Mouse (Mus musculus): ENCODE measurements around the gene Wdr93. TPM values are rescaled to one million over a fixed set of nuclear protein-coding genes. Genes with fewer than 3 reads are reported as not detected.
"Not testable (repeated sequence)": the region's sequence is repeated elsewhere in the genome, so short reads cannot be mapped to it uniquely, and the experiment has no call there.

Wdr93 gene
- total RNA-seq, 2 experiments from 2014 or later = not detected

DNA sequence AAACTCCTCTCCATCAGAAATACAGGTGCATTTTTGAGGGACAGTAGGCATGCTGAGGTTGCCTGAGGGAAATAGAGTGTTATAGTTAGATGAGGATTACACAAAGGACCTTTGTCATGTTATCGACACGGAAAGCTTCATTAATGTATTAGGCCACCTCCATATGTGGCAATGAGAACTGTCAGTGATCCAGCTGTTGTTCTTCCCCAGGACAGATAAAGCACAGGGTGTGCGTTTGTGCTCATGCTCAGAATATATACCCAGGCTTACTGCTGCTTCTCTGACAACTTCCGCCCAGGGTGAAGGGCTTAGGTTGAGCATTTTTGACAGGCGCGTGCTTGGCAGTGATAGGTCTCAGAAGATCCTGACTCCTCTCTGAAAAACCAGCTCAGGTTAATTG lies 6.5 kb downstream of the Wdr93 start:
- DNase-seq = no peak

DNA sequence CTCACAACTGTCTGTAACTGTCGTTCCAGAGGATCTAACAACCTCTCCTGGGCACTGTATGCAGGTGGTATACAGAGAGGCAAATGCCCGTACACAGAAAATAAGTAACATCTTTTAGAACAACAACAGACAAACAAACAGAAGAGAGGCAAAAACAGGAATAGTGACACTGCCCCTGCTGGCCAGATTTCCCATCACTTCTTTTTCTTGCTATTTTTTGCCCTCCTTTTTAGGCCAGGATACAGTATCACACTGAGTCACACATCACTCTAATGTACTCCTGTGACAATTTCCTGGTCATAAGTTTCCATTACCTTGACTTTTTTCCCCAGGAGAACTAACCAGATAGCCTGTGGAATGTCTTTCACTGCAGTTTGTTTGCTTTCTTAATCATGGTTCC lies 13.4 kb downstream of the Wdr93 start:
- no peak for DNase-seq

DNA sequence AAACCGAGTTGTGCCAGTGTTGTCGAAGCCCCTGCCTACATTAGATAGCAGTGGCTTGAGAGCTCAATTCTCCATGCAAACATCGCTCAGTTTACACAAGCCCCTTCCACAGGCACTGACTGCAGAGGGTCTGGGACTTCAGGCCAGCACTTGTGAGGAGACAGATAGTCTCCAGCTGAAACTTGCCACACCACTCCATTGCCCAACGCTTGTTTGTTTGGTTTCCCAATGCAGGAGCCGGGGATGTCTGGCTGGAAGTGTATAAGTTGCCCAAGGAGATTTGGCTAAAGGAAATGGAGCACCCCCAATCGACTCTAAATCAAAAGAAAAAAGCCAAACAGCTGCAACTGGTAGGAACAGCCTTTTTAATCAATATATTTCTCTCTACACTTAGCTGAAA lies 15.2 kb downstream of the Wdr93 start:
- no peak for DNase-seq

DNA sequence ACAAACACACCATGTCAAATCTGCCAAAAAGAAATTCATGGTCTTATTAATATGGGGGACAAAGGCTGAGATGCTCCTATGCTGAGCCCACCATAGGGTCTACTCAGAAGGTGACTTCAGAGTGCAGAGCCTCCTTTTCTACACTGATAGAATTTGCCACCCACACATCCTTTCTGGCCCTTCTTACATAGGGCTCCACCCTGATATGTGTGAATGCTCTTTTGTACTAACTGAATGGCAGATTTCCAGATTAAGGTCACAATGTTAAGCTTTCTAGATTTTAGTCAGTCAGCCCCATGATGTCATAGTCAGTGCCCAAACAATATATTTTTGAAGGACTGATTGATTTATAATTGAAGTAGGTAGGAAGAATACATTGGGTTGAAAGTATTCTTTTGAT lies 16.8 kb downstream of the Wdr93 start:
- no peak for DNase-seq

DNA sequence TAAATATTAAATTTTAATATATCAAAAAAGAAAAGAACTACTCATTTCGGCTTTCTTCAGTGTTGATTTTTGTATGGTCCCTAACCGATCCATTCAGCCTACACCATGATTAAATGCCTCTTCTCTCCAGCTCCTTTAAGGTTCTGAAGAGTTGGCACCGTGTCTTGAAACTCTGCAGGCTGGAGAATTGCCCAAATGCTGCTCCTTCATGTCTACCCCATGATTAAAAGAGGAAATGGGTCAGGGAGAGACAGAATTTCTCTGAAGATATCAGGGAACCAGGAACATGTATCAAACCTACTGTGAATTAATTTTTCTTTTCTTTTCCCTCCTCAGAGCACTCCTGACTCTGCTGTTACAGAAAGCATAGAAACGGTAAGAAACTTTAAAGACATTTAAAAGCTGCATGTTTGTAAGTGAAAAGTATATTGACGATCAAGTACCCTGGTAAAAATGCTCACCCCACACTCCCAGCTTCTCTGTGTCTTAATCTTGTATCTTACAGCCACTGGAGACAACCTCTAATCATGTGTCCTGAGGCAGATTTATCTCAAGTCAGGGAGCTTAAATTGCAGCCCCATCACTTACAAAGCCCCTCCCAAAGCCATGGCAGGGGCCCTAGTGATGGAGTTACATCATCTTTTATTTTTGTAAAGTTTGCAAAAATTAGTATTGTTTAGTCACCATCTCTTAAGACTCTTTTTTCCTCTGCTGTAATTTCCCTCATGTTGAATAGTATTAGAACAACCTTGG lies 18.3 kb downstream of the Wdr93 start:
- DNase-seq = no peak

DNA sequence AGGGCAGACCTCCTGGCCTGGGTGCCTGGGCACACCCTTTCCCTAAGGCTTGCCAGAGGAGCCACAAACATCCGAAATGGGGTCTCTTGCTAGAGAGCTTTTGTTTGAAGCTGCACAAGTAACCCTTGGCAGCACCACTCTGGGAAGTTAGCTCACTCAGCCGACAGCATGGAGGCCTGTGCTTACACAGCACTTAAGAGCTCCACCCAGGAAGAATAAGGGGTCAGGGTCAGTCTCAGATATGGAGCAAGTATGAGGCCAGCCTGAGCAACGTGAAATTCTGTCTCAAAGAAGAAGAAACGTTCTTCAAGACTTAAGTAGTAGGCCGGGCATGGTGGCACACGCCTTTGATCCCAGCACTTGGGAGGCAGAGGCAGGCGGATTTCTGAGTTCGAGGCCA lies 19.1 kb downstream of the Wdr93 start:
- DNase-seq = no peak

DNA sequence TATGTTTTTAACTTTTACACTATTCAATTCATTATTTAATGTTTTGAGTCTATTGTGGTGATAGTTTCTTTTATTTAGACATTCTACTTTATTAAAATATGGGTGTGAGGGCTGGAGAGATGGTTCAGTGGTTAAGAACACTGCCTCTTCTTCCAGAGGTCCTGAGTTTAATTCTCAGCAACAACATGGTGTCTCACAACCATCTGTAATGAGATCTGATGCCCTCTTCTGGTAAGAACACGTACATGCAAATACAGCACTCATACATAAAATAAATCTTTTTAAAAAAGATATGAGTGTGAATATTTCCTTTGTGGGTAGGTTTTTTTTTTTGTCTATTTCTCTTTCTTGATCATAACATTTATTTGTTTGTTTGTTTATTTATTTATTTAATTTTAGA lies 23.0 kb downstream of the Wdr93 start:
- DNase-seq = no peak

DNA sequence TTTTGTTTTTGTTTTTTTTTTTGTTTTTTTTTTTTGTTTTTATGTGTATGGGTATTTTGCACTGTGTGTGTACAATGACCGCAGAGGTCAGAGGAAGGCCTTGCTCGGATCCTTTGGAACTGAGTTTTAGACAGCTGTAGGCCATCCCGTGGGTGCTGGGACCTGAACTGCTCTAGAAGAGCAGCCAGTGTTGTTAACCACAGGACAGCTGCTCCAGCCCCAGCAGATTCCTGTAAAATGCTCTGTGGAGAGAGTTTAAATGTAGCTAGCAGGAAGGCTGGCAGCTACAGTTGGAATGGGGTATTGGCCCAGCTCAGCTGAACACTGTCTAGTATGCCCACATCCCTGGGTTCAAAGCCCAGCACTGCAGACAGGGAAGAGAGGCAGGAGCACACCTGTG lies 26.7 kb downstream of the Wdr93 start:
- DNase-seq = no peak

DNA sequence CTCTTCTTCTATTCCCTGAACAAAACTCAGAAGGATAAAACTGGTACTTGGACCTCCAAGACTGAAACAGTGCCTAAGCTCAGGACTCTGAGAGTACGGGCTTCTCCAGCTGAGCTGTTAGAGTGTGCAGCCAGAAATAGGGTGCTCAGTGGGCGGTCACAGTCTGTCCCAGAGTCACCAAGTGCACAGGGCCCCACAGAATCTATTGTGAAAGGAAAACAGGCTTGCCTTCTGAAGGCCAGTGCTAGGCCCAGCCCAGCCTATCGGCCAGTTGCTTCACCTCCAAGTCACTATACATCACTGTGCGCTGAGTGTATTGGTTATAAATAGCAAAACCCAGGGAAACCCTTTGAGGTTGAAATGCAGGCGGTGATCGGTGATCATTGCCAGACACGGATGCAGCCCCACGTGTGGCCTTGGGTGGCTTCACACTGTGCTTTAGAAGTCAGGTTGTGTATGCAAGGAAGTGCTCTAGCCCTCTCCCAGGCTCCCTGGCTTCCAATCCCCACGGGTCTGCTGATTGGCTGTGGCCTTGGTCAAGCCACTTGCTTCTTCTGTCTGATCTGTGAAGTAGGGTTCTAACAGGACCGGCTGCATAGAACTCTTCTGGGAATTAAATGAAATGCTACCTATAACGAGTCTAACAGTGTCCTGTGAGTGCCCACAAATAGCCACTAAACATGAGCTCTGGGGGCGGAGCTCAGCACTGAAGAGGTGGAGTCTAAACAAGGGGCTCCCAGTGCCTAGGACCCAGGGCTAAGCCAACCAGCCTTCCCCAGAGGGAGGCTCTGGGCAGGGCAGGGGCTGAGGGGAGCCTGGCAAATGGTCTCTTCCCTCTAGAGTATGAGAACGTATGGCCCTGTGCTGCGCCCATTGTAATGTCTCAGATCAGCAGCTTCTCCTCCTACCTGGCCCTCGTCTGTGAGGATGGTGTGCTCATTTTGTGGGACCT lies 28.9 kb downstream of the Wdr93 start:
- no peak for DNase-seq

DNA sequence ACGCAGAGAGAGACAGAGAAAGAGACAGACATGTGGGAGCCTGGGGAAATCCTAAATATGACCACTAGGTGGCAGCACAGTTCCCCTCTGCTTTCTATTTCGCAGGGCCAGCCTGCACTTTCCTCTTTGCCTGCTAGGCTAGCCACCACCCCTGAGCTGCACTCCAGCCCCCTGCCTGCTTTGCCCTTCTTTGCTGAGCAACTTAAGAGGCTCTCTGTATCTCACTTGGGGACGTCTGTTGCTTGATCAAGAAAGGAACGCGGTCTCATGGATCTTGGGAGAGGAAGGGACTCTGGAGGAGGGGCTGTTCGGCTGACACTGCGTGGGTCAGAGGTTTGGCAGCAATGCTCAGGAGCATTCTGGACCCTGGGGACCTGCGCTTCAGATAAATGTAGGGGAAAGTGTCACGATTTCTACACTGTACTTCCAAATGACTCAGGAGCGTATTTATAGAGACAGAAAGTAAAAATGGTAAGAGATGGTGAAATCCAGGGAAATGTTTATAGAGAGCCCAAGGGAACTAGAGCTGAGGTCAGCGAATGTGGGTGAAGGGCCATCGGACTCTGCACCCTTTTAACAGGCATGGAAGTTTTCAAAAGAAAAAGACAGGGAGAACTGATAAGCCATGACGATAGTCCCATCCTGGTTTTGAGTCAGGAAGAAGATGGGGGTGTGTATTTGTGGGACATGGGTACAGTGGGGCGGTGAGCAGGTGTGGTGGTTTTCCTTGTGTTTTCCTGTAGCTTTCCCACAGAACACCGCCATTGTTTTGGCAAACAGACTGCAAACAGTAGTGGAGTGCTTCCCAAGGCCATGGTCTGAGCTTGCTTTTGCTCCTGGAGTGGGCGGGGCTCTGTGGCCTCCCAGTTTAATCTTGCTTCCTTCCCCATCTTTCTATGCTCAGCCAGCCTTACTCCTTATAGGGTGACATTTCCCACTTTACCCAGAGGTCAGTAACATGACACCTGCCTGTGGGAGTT lies 38.0 kb downstream of the Wdr93 start:
- peak; percentile 47 for DNase-seq

DNA sequence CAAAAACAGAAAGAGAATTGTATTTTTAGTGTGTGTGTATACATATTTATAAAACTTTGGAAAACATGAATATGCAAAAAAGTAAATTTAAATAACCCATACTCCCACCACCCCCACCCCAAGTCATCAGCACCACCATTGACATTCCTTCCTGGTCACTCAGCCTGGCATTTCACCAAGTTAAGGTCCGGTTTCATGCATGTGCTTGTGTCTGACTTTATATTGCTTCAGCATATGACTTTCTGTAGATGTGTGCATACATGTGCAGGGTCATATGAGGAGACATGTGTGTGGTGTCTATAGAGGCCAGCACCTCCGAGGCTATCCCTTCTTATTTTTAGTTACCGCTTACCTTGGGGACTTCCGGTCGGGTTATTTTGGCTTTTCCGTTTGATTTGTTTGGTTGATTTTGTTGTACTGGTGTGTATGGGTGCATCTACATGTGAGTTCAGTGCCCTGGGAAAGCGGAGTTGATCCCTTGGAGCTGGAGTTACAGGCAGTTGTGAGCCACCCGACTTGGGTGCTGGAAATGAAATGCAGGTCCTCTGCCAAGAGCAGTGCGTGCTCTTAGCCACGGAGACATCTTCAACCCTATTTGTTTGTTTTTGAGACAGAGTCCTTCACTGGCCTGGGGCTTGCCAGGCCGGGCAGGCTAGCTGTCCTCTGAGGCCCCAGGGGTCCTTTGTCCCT lies 39.0 kb downstream of the Wdr93 start:
- no peak for DNase-seq

DNA sequence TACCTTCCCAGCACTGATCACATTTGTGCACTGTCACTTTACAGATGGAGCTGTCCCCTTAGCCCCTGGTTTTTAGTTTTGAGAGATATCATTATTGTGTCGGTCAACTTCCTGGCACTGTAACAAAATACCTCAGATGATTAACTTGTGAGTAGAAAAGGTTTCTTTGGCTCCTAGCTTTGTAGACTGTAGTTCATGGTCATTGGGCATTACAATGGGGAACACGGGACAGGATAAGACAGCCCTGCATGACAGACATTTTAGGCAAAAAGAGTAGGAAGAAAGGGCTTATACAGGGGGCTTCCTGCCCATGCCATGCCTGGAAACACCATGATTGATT lies 39.5 kb downstream of the Wdr93 start:
- no peak for DNase-seq

DNA sequence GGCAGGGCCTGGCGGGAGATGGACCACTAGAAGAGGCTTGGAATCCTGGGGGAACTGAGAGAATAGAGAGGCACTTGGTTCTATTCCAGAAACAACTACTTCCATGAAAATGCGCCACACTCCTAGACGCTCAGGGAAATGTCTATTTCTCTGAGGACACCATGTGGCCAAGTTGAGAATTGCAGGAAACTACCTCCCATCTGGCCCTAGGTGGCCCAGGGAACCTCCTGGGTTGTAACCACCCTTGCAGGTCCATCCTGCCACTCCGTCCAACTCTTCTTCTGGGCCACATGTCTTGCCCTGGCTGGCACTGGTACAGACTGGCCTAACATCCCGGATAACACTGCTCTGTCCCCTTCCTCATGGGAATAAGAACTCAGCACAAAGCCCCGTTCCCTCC lies 43.3 kb downstream of the Wdr93 start:
- DNase-seq = peak; percentile 20

DNA sequence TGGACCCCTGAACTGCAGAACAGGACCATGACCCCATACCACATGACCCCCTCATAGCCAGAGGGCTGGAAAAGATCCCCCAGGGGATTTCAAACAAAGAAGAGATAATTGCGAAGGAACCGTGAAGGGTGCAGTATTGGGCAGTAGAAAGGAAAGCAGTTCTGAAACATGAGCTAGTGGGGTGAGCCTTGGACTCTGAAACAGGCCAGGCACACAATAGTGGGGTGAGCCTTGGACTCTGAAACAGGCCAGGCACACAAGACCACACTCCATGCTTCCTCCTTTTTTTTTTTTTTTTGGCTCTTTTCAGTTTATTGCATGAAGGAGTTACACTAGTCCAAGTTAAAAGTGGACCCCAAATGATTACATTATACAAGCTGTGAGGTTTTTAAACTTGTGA lies 46.8 kb downstream of the Wdr93 start:
- not testable (repeated sequence) for DNase-seq

DNA sequence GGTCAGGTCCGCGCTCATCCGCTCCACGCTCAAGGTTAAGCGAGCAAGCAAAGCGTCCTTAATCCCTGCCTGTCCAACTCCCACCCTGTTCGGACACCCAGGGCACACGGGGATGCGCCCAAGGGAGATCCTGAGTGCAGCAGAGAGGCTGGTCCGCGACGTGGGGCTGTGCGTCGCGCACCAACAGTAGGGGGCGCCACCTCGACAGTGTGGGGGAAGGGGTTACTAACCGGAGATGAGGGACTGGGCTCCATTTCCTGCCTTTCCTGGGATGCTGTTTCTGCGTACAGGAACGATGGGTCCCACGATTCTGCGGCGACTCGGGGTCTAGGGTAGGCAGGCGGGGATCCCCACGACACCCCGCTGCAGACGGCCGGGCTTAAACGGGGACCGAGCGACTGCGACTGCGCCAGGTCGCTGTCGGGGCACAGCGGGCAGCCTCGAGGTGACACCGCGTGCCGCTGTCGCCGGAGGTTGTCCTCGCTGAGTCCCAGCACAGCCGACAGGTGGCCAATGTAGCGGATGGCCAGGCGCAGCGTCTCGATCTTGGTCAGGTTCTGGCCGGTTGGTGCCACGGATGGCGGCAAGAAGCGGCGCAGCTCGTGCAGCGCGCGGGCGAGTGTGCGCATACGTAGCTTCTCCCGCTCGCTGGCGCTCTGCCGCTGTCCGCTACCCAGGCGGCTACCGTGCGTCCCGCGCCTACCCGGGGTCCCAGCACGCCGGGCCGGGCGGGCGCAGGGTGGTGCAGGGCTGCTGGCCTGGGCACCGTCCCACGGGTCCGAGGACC lies 49.9 kb downstream of the Wdr93 start:
- no peak for DNase-seq

DNA sequence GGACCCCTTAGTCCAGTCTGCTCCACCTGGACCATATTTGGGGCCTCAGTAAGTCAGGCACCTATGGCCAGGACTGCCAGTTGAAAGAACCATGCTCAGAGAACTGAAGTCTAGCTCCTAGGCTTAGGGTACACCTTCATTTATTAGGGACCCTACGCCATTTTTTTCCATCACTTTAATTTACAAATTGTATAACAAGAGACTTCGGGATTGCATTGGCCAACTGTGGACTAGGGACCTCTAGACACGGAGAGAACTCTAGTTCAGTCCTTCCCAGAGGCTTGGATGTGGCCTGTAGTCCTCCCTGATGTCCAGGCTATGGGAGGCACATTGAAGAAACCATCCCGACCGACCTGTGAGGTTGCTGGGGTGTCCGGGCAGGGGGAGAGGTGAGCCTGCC lies 50.7 kb downstream of the Wdr93 start, which contains the start of gene Mesp1:
Mesp1 (minus strand) TSS at position 101 of the 400 bp plus-strand sequence.
- DNase-seq = no peak

DNA sequence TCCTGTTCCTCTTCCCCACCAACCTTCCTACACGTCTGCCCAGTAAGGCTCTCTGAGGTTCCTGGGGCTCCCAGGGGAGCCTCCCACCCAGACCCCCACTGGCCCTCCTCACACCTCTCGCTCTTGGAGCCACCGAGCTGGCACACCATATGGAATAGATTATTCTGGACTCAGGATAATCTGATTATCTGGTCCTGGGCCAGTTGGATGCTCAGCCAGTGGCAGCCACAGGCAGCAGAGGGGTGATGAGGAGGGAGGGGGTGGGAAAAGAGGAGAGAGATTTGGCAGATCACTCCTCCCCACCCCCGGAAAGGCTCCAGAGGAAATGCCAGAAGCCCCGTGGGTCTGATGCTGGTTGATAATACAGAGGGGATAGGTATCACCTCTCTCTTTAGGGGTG lies 55.6 kb downstream of the Wdr93 start:
- no peak for DNase-seq

DNA sequence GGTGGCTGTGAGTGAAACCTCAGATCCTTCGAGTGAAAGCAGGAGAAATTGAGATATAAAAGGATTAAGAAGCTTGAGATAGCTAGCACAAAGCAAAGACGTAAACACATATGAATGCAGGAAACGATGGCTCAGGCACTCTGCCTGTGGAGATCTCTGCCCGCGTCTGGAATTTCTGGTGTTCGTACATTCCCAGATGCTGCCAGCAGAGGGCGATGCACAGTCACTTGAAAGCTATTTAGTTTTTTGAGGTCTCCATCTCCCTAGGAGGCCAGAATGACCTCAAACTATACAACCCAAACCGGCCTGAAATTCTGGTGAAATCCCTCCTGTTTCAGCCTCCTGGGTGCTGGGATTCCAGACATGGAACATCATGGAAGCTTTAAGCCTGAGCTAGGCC lies 56.1 kb downstream of the Wdr93 start:
- DNase-seq = peak; percentile 60

DNA sequence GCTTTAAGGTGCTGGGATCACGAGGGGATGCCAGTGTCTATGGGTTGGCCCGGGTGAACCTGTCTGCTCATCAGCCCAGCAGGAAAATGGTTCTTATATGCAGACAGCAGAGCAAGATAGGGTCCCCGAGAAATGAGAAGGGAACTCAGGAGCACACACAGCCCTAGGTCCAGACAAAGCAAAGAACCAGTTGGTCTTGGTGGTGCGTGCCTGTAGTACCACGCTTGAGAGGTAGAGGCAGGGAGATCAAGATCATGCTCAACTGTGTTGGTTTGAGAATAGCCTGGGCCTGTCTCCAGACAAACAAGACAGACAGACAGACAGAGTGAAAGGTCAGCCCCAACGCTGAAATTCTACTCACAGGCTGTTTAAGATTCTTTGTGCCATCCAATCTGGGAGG lies 56.5 kb downstream of the Wdr93 start:
- DNase-seq = no peak

DNA sequence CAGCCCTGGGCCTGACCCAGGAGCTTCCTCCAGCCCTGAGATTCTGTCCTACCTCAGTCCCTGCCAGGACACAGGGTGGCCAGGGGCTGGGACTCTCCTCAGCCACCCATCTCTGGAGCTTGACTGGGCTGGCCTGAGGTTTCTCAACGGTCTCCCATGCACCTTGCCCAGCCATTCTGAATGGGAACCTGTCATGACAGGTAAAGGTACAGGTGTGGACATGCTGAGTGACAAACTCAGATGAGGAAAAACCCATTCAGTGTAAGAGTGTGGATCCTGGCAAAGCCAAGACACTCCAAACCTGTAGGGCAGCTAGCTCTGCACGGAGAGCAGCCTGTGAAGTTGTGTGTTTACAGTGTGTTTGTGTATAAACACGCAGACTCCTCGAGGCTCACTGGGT lies 57.4 kb downstream of the Wdr93 start:
- no peak for DNase-seq

DNA sequence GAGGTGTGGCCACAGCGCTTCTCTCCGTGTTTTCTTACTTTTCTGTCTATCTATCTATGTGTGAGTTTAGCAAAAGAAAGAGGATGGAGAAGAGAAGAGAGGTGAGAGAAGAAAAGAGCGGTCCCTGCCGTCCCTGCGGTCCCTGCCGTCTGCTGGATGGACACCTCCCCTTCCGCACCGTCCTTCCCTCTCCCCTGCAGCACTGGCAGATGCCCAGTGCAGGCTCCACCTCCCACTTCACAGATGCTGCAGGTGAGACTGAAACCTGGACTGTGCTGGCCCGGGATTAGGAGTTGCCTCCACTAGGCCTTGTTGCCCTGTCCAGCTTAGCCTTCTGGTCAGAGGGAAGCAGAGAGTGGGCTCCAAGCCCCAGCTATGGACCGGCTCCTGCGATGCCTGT lies 58.4 kb downstream of the Wdr93 start:
- DNase-seq = no peak
